17 mouse cellular contexts compared by ENCODE assay signal in the genomic region with DNA sequence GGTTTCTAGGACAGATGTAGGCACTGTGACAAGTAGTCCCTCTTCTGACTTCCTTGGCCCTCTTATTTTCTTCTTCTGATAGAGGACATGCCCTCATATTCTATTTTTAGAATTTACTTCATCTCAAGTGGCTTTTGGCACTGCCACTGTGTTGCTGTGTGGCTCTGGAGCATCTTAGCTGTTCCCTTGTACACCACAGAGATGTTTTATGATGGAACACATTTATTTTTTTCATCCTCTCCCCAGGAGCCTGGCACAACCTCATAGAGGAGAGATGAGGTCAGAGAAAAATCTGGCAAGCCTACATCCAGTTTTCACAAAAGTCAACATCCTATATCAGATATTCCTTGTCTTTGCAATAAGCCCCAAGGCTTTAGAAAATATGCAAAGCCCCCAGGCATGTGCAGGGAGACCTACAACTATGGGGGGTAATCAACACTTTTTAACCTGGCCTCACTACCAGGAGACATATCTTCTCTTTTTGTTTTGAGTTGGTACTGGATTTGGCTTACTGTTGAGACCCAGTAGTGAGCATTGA.
DNase-seq lines count a peak whose midpoint lies in the region.
"Had no signal": no experiment of that assay in that cellular context is flagged by ENCODE, and none has a peak within 500 bp of the region (broad histone marks: within the 10 kb centered on the region; RNA-seq: fewer than 3 reads in every experiment).

No protein-coding gene starts in this region.

- intact Hi-C loops in left cerebral cortex, postnatal 4 days (cut with DNase I), result loop anchor here (5.0 kb wide), 1 partner anchor 178 kb away; no protein-coding TSS in a partner anchor

- peak; percentile 20 for DNase-seq in left cerebral cortex, postnatal 4 days
- no peak for DNase-seq in left cerebral cortex, adult 18-20 months (ENCODE audit: low spot score in 2 of 2)
- DNase-seq in cerebellum, adult 18-20 months, result peak; percentile 79 to 81
- DNase-seq in cerebellum, postnatal 10 days, result peak; percentile 73 to 78
- no peak for DNase-seq in thymus, adult 18-20 months
- DNase-seq in lung, postnatal 10 days, result no peak
- no peak for DNase-seq in frontal cortex, postnatal 14 days (ENCODE audit: low spot score in 2 of 2)
- DNase-seq: adrenal gland, postnatal 14 days; gastrocnemius, postnatal 25 days; heart, adult 2 months; kidney, adult 9 months; kidney, postnatal 14 days; layer of hippocampus, adult 9-11 months; lung, embryonic 14.5 days; lung, postnatal 36 days; right cerebral cortex, postnatal 4 days; thymus, postnatal 4 days had no signal

Comparison
In these comparisons a context has a peak if more than half of its experiments do, and no peak if none do; other contexts are left out.
1. DNase-seq: peak in left cerebral cortex, postnatal 4 days (single experiment), cerebellum, adult 18-20 months (2 of 2) and cerebellum, postnatal 10 days (2 of 2); none in left cerebral cortex, adult 18-20 months (0 of 2), thymus, adult 18-20 months (0 of 2), lung, postnatal 10 days (single experiment) and frontal cortex, postnatal 14 days (0 of 2).